In genomic region chr3:51749812-51750481, GRCm38 (mm10) we compare ENCODE assay signal across 8 mouse cellular contexts.
DNase-seq lines count a peak whose midpoint lies in the region; ATAC-seq lines count a peak whose summit lies in the region.

No protein-coding gene starts in this region.

- H3K36me3 ChIP-seq in forebrain, embryonic 14.5 days (ENCODE audit: control insufficient read depth, insufficient read depth, low read length) = no peaks in the 10 kb centered on the region
- no peaks in the 10 kb centered on the region for H3K36me3 ChIP-seq in hindbrain, embryonic 12.5 days
- no peaks in the 10 kb centered on the region for H3K36me3 ChIP-seq in limb, embryonic 10.5 days
- 0 out of 2 replicates have a peak, but pooled peaks cover 3% of the 10 kb centered on the region for H3K36me3 ChIP-seq in midbrain, embryonic 10.5 days

- H3K27me3 ChIP-seq in forebrain, embryonic 14.5 days (replicated peaks; ENCODE audit: control insufficient read depth, insufficient read depth, low read length) = no peaks in the 10 kb centered on the region
- no peaks in the 10 kb centered on the region for H3K27me3 ChIP-seq in hindbrain, embryonic 12.5 days
- no peaks in the 10 kb centered on the region for H3K27me3 ChIP-seq in limb, embryonic 10.5 days (ENCODE audit: low read depth, poor library complexity, severe bottlenecking)
- no peaks in the 10 kb centered on the region for H3K27me3 ChIP-seq in midbrain, embryonic 10.5 days (ENCODE audit: low read depth, poor library complexity, severe bottlenecking)

- no peaks in the 10 kb centered on the region for H3K9me3 ChIP-seq in forebrain, embryonic 14.5 days (replicated peaks; ENCODE audit: control insufficient read depth, low read length)
- no peaks in the 10 kb centered on the region for H3K9me3 ChIP-seq in hindbrain, embryonic 12.5 days (replicated peaks)
- no peaks in the 10 kb centered on the region for H3K9me3 ChIP-seq in limb, embryonic 10.5 days (replicated peaks)
- H3K9me3 ChIP-seq in midbrain, embryonic 10.5 days (replicated peaks) = no peaks in the 10 kb centered on the region

- H3K4me3 ChIP-seq in forebrain, embryonic 14.5 days (ENCODE audit: low read depth, low read length) = no peak overlapping the region
- H3K4me3 ChIP-seq in hindbrain, embryonic 12.5 days = no peak overlapping the region
- no peak overlapping the region for H3K4me3 ChIP-seq in limb, embryonic 10.5 days
- H3K4me3 ChIP-seq in midbrain, embryonic 10.5 days = no peak overlapping the region

- peaks cover 24% of the 10 kb centered on the region for H3K4me1 ChIP-seq in forebrain, embryonic 14.5 days (ENCODE audit: control insufficient read depth, insufficient read depth, low read length)
- peaks cover 36% of the 10 kb centered on the region for H3K4me1 ChIP-seq in hindbrain, embryonic 12.5 days
- H3K4me1 ChIP-seq in limb, embryonic 10.5 days = peaks cover 32% of the 10 kb centered on the region
- H3K4me1 ChIP-seq in midbrain, embryonic 10.5 days = peaks cover 37% of the 10 kb centered on the region

- ATAC-seq in forebrain, embryonic 14.5 days = peak; percentile 43
- peak; percentile 57 for ATAC-seq in hindbrain, embryonic 12.5 days (ENCODE audit: low FRiP score)

- no peak overlapping the region for H3K4me2 ChIP-seq in forebrain, embryonic 14.5 days (ENCODE audit: low read length)
- peak overlapping the region; percentile 13; the same call in 1 of the 2 replicates for H3K4me2 ChIP-seq in hindbrain, embryonic 12.5 days (replicated peaks)

- peak overlapping the region; percentile 33; the same call in 1 of the 2 replicates for H3K9ac ChIP-seq in forebrain, embryonic 14.5 days (ENCODE audit: low read length)
- H3K9ac ChIP-seq in hindbrain, embryonic 12.5 days = peak overlapping the region; percentile 42

- 42% methylated on average over 8 of the region's 8 CpGs for WGBS in forebrain, embryonic 14.5 days
- 21% methylated on average over 8 of the region's 8 CpGs for WGBS in hindbrain, embryonic 12.5 days
- WGBS in limb, embryonic 10.5 days = 55% methylated on average over 8 of the region's 8 CpGs
- 56% methylated on average over 8 of the region's 8 CpGs for WGBS in midbrain, embryonic 10.5 days

- DNase-seq in right cerebral cortex, postnatal 10 days (ENCODE audit: low spot score in 2 of 2) = peak; percentile 61 to 67
- no peak for DNase-seq in right cerebral cortex, postnatal 14 days
- no peak for DNase-seq in forebrain, embryonic 14.5 days (ENCODE audit: low spot score)
- no peak for DNase-seq in limb, embryonic 10.5 days (ENCODE audit: low spot score)
- DNase-seq in midbrain, embryonic 10.5 days (ENCODE audit: low spot score) = peak; percentile 39
- DNase-seq in B cell, adult 2 months = no peak
- no peak for DNase-seq in layer of hippocampus, postnatal 14 days (ENCODE audit: low spot score in 2 of 2)

- H3K27ac ChIP-seq in forebrain, embryonic 14.5 days (ENCODE audit: low read depth, low read length) = peak overlapping the region; percentile 88
- H3K27ac ChIP-seq in hindbrain, embryonic 12.5 days = peak overlapping the region; percentile 92
- H3K27ac ChIP-seq in limb, embryonic 10.5 days = peak overlapping the region; percentile 69
- peak overlapping the region; percentile 80 for H3K27ac ChIP-seq in midbrain, embryonic 10.5 days (replicated peaks)

Comparison
In these comparisons a context has a peak if more than half of its experiments do, and no peak if none do; other contexts are left out.
1. DNase-seq: peak in right cerebral cortex, postnatal 10 days (2 of 2) and midbrain, embryonic 10.5 days (single experiment); none in right cerebral cortex, postnatal 14 days (single experiment), forebrain, embryonic 14.5 days (single experiment), limb, embryonic 10.5 days (single experiment), B cell, adult 2 months (0 of 2) and layer of hippocampus, postnatal 14 days (0 of 2).
2. Peak in every context shown above with its lines, with median percentiles within 50 percentile points of each other: H3K27ac ChIP-seq.